Mouse (Mus musculus): ENCODE measurements around the gene Olfr1039.

DNA sequence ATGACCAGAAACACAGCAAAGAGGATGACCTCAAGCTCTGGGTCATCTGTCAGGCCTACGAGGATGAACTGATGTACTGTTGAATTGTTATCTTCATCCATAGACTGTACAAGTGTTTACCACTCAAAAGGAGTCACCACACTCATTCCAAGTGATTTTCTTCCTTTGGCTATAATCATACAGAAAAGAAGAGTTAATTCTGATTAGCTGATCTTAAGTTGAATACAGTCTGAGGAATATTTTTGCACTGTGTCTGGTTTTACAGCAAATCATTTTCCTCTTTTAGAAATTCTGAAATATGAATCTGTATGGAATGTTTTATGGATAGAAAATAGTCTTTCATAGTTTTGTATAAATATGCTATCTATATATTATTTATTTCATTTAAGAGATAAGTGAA is 10.9 kb upstream of the Olfr1039 start, which contains the start of gene Olfr1040:
- TF ChIP-seq CTCF (IDR thresholded peaks at IDR 0.05; ENCODE audit: low read depth) (no peak), EP300 (IDR thresholded peaks at IDR 0.05; ENCODE audit: low read depth) (no peak)
